Mouse (Mus musculus) embryonic facial prominence, embryonic 15.5 days (tissue): ENCODE measurements around the gene Ckmt2. TPM values are rescaled to one million over a fixed set of nuclear protein-coding genes. Genes with fewer than 3 reads are reported as not detected.

Source experiments
- ATAC-seq: fragments of 200-750 bp; cut with Nextera tagmentation; 2 replicates; pipeline ENCODE4 v1.8.0; 2017; ENCODE audit warnings: low read depth, moderate TSS enrichment; ENCODE audit not compliant: insufficient number of reproducible peaks, low FRiP score, low TSS enrichment
- H3K27ac ChIP-seq: fragments of 300-500 bp; sonication (generic); replicated peaks from 2 replicates; pipeline ENCODE4 v1.5.1; 2015; ENCODE audit warnings: mild to moderate bottlenecking, inconsistent platforms
- H3K27me3 ChIP-seq: fragments of 300-500 bp; sonication (generic); 2 replicates; pipeline ENCODE4 v1.6.1; 2015; ENCODE audit warnings: inconsistent platforms
- H3K36me3 ChIP-seq: fragments of 300-500 bp; sonication (generic); 2 replicates; pipeline ENCODE4 v1.6.1; 2015; ENCODE audit warnings: mild to moderate bottlenecking, inconsistent platforms
- H3K4me1 ChIP-seq: fragments of 300-500 bp; sonication (generic); 2 replicates; pipeline ENCODE4 v1.6.1; 2015; ENCODE audit warnings: inconsistent platforms
- H3K4me2 ChIP-seq: fragments of 300-500 bp; sonication (generic); replicated peaks from 2 replicates; pipeline ENCODE4 v1.6.1; 2015; ENCODE audit warnings: mild to moderate bottlenecking, inconsistent platforms
- H3K4me3 ChIP-seq: fragments of 300-500 bp; sonication (generic); replicated peaks from 2 replicates; pipeline ENCODE4 v1.5.1; 2015; ENCODE audit warnings: mild to moderate bottlenecking, inconsistent platforms
- H3K9ac ChIP-seq: fragments of 300-500 bp; sonication (generic); 2 replicates; pipeline ENCODE4 v1.6.1; 2015; ENCODE audit warnings: inconsistent platforms
- H3K9me3 ChIP-seq: fragments of 300-500 bp; sonication (generic); replicated peaks from 2 replicates; pipeline ENCODE4 v1.6.1; 2016; ENCODE audit warnings: inconsistent platforms
- WGBS: fragments of 180-500 bp; shearing (Covaris S2); methylation state at CpG from one replicate; pipeline ENCODE4 v1.1.7; 2015; 5-methylcytosine and 5-hydroxymethylcytosine counted together
- polyA plus RNA-seq: library from polyadenylated mRNA; unstranded; fragments of >200 nt; fragmentation: Nextera tagmentation; extraction: Ambion mirVana; gene quantifications from 2 replicates; pipeline ENCODE4 v1.2.1, GENCODE M21; 2015

Ckmt2 gene
- polyA plus RNA-seq, 1 experiment from 2014 or later = 1.4 TPM

DNA sequence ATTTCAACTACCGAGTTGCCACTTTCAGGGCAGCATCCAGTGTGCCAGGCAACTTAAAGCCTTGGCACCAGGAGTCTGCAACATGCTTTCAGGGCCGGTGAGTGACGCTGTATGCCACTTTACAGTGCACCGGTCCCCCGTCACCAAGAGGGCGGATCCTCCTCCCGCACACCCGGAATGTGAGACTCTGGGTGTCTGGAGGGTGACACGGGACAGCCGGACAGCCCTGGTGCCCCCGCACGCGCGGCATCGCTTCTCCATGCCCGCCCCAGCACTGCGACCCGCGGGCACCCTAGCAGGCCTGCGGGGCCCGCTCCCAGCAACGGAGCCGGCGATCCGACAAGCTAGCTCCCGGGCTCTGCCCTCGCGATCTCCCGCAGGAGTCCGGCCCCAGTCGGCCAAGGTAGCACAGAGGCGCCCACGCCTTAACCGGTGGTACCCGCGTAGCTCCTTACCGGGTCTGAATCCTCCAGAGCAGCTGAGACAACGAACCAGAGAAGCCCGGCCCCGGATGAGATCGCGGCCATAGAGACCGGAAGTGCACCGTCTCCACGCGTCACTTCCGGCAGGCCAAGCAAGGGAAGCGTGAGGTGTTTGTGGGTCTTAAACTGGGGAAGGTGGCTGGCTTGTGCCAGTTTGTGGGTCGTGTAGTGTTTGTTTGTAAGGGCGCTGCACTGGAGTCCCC, 69.4 kb downstream of the Ckmt2 start, which contains the start of gene Zcchc9:
Gene Zcchc9, minus strand, starts transcription at position 551 of the 685 bp plus-strand sequence.
- H3K36me3 ChIP-seq = peaks cover 17% of the 10 kb centered on the region
- peak within 1 kb of the TSS; percentile 69 for H3K4me3 ChIP-seq
- H3K27me3 ChIP-seq = no peaks in the 10 kb centered on the region
- WGBS = under 1% methylated on average over 50 of the region's 50 CpGs
- H3K27ac ChIP-seq = peak within 1 kb of the TSS; percentile 87
- peak within 1 kb of the TSS; percentile 84 for H3K9ac ChIP-seq
- peak within 1 kb of the TSS; percentile 54 for H3K4me2 ChIP-seq
- peak; percentile 97 for ATAC-seq
- no peaks in the 10 kb centered on the region for H3K9me3 ChIP-seq
- H3K4me1 ChIP-seq = peaks cover 5% of the 10 kb centered on the region; the same call in 1 of the 2 replicates

Other genes starting within 250 kb of the Ckmt2 start
- 0.07 and 0.14 TPM in 2 replicates for gene Acot12, start 135.4 kb downstream of the Ckmt2 start, polyA plus RNA-seq
- gene Zcchc9, start 69.2 kb downstream of the Ckmt2 start, polyA plus RNA-seq = 34.7 and 39.0 TPM in 2 replicates